Mouse (Mus musculus) cortical plate, adult 2 months (tissue): ENCODE measurements at regions not wholly inside any gene's neighbourhood (a gene's known extent, or its start where the extent isn't known, plus 50 kb on each side); places are given as distances from the start of the nearest gene placed in this dataset.

Source experiments
- H3K27ac ChIP-seq: fragments of 200-500 bp; 2 replicates; pipeline ENCODE4 v1.5.1; 2012; ENCODE audit warnings: low read length, control low read depth, inconsistent platforms; ENCODE audit not compliant: insufficient read depth
- H3K4me1 ChIP-seq: fragments of 200-500 bp; 2 replicates; pipeline ENCODE4 v1.6.1; 2011; ENCODE audit warnings: low read length; ENCODE audit not compliant: control insufficient read depth, insufficient read depth
- H3K4me3 ChIP-seq: fragments of 200-500 bp; 2 replicates; pipeline ENCODE4 v1.5.1; 2011; ENCODE audit warnings: mild to moderate bottlenecking, low read length, control low read depth; ENCODE audit not compliant: insufficient read depth
- CTCF ChIP-seq: fragments of 200-500 bp; IDR thresholded peaks from 2 replicates; pipeline ENCODE4 v1.5.1; 2011; ENCODE audit warnings: mild to moderate bottlenecking, control low read depth, low read length; ENCODE audit not compliant: insufficient read depth; ENCODE audit errors: extremely low read depth
- POLR2A ChIP-seq: fragments of 200-500 bp; IDR thresholded peaks from 2 replicates; pipeline ENCODE4 v1.6.1; 2011; ENCODE audit warnings: mild to moderate bottlenecking, low read length, control low read depth; ENCODE audit not compliant: insufficient read depth; ENCODE audit errors: extremely low read depth

GRCm38 (mm10) chr1:190384555-190384954 lies 214.0 kb upstream of the Prox1 start:
- H3K4me1 ChIP-seq, result no peaks in the 10 kb centered on the region
- H3K4me3 ChIP-seq, result no peak overlapping the region
- no peak overlapping the region for H3K27ac ChIP-seq
- TF ChIP-seq CTCF (no peak), POLR2A (no peak)

GRCm38 (mm10) chr1:190383256-190383838 lies 212.8 kb upstream of the Prox1 start:
- no peak overlapping the region for H3K4me3 ChIP-seq
- H3K4me1 ChIP-seq, result no peaks in the 10 kb centered on the region
- TF ChIP-seq CTCF (no peak), POLR2A (no peak)
- H3K27ac ChIP-seq, result no peak overlapping the region

DNA sequence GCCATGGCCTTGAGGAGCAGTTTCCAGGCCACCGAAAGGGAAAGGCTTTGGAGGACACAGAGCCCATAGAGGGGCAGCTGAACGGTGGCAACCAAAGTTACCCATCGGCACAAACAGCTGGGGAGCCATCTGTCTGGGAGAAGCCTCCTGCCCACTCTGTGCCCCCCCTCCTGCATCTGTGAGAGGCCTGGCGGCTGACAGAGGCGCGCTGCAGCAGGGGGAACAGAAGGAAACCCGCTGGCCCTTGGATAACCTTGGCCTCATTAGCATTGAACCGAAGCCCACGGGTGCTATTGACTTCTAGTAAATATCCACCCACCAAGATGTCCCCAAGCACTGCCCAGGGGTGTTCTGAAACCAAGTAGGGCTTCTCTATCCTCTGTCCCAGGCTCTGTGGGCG lies 209.6 kb upstream of the Prox1 start:
- H3K4me3 ChIP-seq, result no peak overlapping the region
- no peaks in the 10 kb centered on the region for H3K4me1 ChIP-seq
- no peak overlapping the region for H3K27ac ChIP-seq
- TF ChIP-seq CTCF, result no peak

- no peak overlapping the region for H3K4me3 ChIP-seq
- no peak overlapping the region for H3K27ac ChIP-seq
- TF ChIP-seq POLR2A, result no peak
- H3K4me1 ChIP-seq, result no peaks in the 10 kb centered on the region
These were observed 204.8 kb upstream of the Prox1 start for GRCm38 (mm10) chr1:190375160-190375880.

- H3K27ac ChIP-seq, result no peak overlapping the region
- no peak overlapping the region for H3K4me3 ChIP-seq
- no peak for TF ChIP-seq CTCF
- TF ChIP-seq POLR2A, result no peak
- H3K4me1 ChIP-seq, result no peaks in the 10 kb centered on the region
These were observed 203.8 kb upstream of the Prox1 start for GRCm38 (mm10) chr1:190374270-190374669.

- no peaks in the 10 kb centered on the region for H3K4me1 ChIP-seq
- no peak overlapping the region for H3K4me3 ChIP-seq
- TF ChIP-seq CTCF, result no peak
- TF ChIP-seq POLR2A, result no peak
- H3K27ac ChIP-seq, result no peak overlapping the region
These were observed 196.1 kb upstream of the Prox1 start for GRCm38 (mm10) chr1:190366631-190367030.

DNA sequence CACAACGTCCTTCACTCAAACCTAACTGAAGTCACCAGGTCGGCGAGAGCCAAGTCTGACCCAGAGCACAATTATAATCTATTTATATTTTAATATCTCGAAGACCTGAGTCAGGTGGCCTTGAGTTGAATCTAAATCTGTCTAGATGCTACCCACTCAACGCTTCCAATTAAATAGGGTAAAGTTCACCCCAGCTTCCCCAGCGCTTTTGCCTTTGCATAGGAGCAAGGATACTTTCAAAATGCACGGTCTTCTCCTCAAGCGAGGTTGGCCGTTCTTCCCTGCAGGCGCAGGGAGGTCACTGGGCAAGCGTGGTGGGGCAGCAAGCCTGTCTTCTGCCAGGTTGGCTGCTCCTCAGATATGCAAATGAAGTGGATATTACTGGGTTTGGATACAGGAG lies 194.6 kb upstream of the Prox1 start:
- no peak overlapping the region for H3K27ac ChIP-seq
- TF ChIP-seq CTCF, result no peak
- TF ChIP-seq POLR2A, result no peak
- H3K4me1 ChIP-seq, result no peaks in the 10 kb centered on the region
- H3K4me3 ChIP-seq, result no peak overlapping the region

DNA sequence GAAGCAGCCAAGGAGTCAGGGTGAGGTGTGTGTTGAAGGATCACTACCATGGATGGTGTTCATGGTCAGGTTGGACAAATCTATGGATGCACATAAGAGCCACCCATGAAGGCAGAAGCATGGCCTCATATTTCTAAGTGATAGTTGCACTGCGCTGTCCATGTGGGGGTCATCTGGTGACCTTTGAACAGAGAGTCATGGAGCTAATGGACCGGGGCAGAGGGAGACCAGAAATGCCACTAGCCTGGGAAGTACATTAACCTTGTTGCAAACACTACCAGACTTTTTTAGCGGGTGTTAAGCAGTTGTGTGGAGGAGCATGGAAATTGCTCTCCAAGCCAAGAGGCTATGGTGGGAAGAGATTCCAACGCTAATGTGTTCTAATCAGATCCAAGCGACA lies 190.1 kb upstream of the Prox1 start:
- TF ChIP-seq POLR2A (no peak), CTCF (no peak)
- no peak overlapping the region for H3K4me3 ChIP-seq
- H3K27ac ChIP-seq, result no peak overlapping the region
- H3K4me1 ChIP-seq, result no peaks in the 10 kb centered on the region

- no peak overlapping the region for H3K27ac ChIP-seq
- no peak for TF ChIP-seq POLR2A
- TF ChIP-seq CTCF, result no peak
These were observed 187.3 kb upstream of the Prox1 start for GRCm38 (mm10) chr1:190357779-190358178.

DNA sequence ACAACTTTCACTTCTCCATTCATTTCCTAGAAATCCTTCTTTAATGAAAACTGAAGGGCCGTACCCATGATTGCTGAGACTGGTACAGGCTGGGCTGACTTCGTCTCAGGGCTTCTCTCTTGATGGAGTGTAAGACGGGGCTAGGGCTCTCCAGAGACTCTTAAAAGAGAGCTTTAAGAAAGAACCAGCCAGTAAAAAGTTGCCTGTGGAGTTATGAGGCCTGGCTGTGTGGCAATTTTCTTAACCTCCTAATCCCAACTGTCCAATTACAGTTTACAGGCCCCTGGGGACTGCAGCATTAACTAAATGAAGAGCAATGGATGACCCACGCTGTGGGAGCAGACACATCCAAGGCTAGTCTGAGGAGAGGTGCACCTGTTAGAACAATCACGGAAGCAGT lies 177.1 kb upstream of the Prox1 start:
- Histone ChIP-seq H3K27ac (no peak overlapping the region), H3K4me3 (no peak overlapping the region), H3K4me1 (no peaks in the 10 kb centered on the region)
- no peak for TF ChIP-seq CTCF
- no peak for TF ChIP-seq POLR2A

More at GRCm38 (mm10) chr1:190357779-190358178, 187.3 kb upstream of the Prox1 start:
- Histone ChIP-seq H3K4me3 (no peak overlapping the region), H3K4me1 (no peaks in the 10 kb centered on the region)

DNA sequence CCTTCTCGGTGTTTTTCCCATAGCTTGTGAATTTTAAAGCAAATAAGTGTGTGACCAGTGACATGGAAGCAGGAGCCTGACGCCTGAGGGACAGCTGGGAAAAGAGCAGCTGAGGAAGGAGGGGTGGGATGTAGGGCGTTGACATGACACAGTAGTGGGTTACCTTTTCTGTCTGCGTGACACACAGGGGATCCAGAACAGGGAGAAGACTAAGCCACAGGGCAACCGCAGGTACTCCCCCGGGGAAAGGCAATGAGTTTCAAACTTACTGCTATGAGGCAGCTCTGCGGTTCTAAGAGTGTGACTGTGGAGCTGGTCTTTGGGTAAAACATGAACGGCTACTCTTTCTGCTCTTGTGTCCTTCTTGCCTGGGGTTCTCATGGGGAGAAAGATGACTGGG lies 170.2 kb upstream of the Prox1 start:
- Histone ChIP-seq H3K4me3 (no peak overlapping the region), H3K4me1 (no peaks in the 10 kb centered on the region), H3K27ac (no peak overlapping the region)
- TF ChIP-seq CTCF, result no peak
- no peak for TF ChIP-seq POLR2A
